Mouse (Mus musculus) intestine, embryonic 14.5 days (tissue): ENCODE results near the gene Cyp2a5. TPM values are rescaled to one million over a fixed set of nuclear protein-coding genes. Genes with fewer than 3 reads are reported as not detected.
"Not testable (repeated sequence)": the region's sequence is repeated elsewhere in the genome, so short reads cannot be mapped to it uniquely, and the experiment has no call there.

Source experiments
- ATAC-seq: fragments of 200-750 bp; cut with Nextera tagmentation; replicated peaks from 2 replicates; pipeline ENCODE4 v1.8.0; 2017; ENCODE audit warnings: low read depth, moderate number of reproducible peaks, moderate TSS enrichment, moderate library complexity; ENCODE audit not compliant: low FRiP score, low TSS enrichment
- DNase-seq: peaks from one replicate; pipeline ENCODE4 v3.0.0-alpha.2; 2018; ENCODE audit warnings: low spot score
- H3K27ac ChIP-seq: fragments of 300-500 bp; sonication (generic); 2 replicates; pipeline ENCODE4 v1.5.1; 2014; ENCODE audit warnings: low read depth, mild to moderate bottlenecking, control low read depth
- H3K27me3 ChIP-seq: fragments of 300-500 bp; sonication (generic); replicated peaks from 2 replicates; pipeline ENCODE4 v1.6.1; 2014; ENCODE audit warnings: low read length, control low read depth; ENCODE audit not compliant: control insufficient read depth, insufficient read depth
- H3K36me3 ChIP-seq: fragments of 300-500 bp; sonication (generic); 2 replicates; pipeline ENCODE4 v1.6.1; 2014; ENCODE audit warnings: low read length, control low read depth; ENCODE audit not compliant: control insufficient read depth, insufficient read depth
- H3K4me1 ChIP-seq: fragments of 300-500 bp; sonication (generic); replicated peaks from 2 replicates; pipeline ENCODE4 v1.6.1; 2014; ENCODE audit warnings: low read length, control low read depth, mixed read lengths; ENCODE audit not compliant: control insufficient read depth, insufficient read depth
- H3K4me2 ChIP-seq: fragments of 300-500 bp; sonication (generic); 2 replicates; pipeline ENCODE4 v1.6.1; 2014; ENCODE audit warnings: low read length
- H3K4me3 ChIP-seq: fragments of 300-500 bp; sonication (generic); 2 replicates; pipeline ENCODE4 v1.5.1; 2014; ENCODE audit warnings: low read depth, low read length, control low read depth, mixed read lengths
- H3K9ac ChIP-seq: fragments of 300-500 bp; sonication (generic); 2 replicates; pipeline ENCODE4 v1.6.1; 2014; ENCODE audit warnings: mild to moderate bottlenecking, low read length
- H3K9me3 ChIP-seq: fragments of 300-500 bp; sonication (generic); 2 replicates; pipeline ENCODE4 v1.6.1; 2016; ENCODE audit warnings: low read length, control low read depth; ENCODE audit not compliant: control insufficient read depth
- WGBS: fragments of 180-500 bp; shearing (Covaris S2); extraction: QIAGEN DNeasy Blood & Tissue Kit; methylation state at CpG from one replicate; pipeline ENCODE4 v1.1.7; 2014; 5-methylcytosine and 5-hydroxymethylcytosine counted together
- polyA plus RNA-seq: library from polyadenylated mRNA; unstranded; fragments of >200 nt; fragmentation: Nextera tagmentation; extraction: Ambion mirVana; gene quantifications from 2 replicates; pipeline ENCODE4 v1.2.1, GENCODE M21; 2014

Cyp2a5 gene
- polyA plus RNA-seq, 1 experiment from 2014 or later = not detected

GRCm38 (mm10) chr7:26850063-26850462, 15.0 kb downstream of the Cyp2a5 start:
- ATAC-seq, H3K27me3 ChIP-seq: not testable (repeated sequence)

GRCm38 (mm10) chr7:26878581-26878980, 43.5 kb downstream of the Cyp2a5 start:
- H3K27ac ChIP-seq, H3K9ac ChIP-seq, H3K4me1 ChIP-seq, H3K27me3 ChIP-seq, H3K4me3 ChIP-seq, H3K9me3 ChIP-seq, H3K4me2 ChIP-seq, H3K36me3 ChIP-seq, ATAC-seq, DNase-seq: not testable (repeated sequence)

More at GRCm38 (mm10) chr7:26850063-26850462, 15.0 kb downstream of the Cyp2a5 start:
- H3K27ac ChIP-seq, H3K9ac ChIP-seq, H3K9me3 ChIP-seq, H3K36me3 ChIP-seq, H3K4me1 ChIP-seq, H3K4me2 ChIP-seq, H3K4me3 ChIP-seq, DNase-seq: not testable (repeated sequence)

GRCm38 (mm10) chr7:26880600-26880999, 45.5 kb downstream of the Cyp2a5 start:
- H3K9me3 ChIP-seq, H3K36me3 ChIP-seq, H3K27me3 ChIP-seq, H3K27ac ChIP-seq, H3K4me1 ChIP-seq, H3K9ac ChIP-seq, ATAC-seq, H3K4me3 ChIP-seq, H3K4me2 ChIP-seq, DNase-seq: not testable (repeated sequence)
- WGBS = no CpG with 5 or more reads among the region's 3 CpGs

Other genes starting within 250 kb of the Cyp2a5 start
- gene Vmn1r185, start 216.8 kb upstream of the Cyp2a5 start, polyA plus RNA-seq = not detected in 2 replicates
- gene Cyp2b23, start 148.9 kb upstream of the Cyp2a5 start, polyA plus RNA-seq = not detected in 2 replicates
- not detected in 2 replicates for gene Cyp2b19, start 78.2 kb upstream of the Cyp2a5 start, polyA plus RNA-seq
- not detected in 2 replicates for gene Cyp2g1, start 26.4 kb upstream of the Cyp2a5 start, polyA plus RNA-seq
- gene Cyp2a22, start 104.1 kb downstream of the Cyp2a5 start, polyA plus RNA-seq = not detected in 2 replicates
- gene Cyp2a12, start 193.8 kb downstream of the Cyp2a5 start, polyA plus RNA-seq = not detected in 2 replicates